Mouse (Mus musculus) lung, adult 2 months (tissue): ENCODE measurements around the gene Ebf4. TPM values are rescaled to one million over a fixed set of nuclear protein-coding genes. Genes with fewer than 3 reads are reported as not detected.

Experiments
- DNase-seq: peaks from one replicate; pipeline ENCODE4 v3.0.0; 2022
- H3K4me1 ChIP-seq: fragments of 200-500 bp; 2 replicates; pipeline ENCODE4 v1.6.1; 2011; ENCODE audit warnings: low read length; ENCODE audit not compliant: control insufficient read depth, insufficient read depth
- H3K4me3 ChIP-seq: fragments of 200-500 bp; replicated peaks from 2 replicates; pipeline ENCODE3; 2011; ENCODE audit warnings: low read depth, mild to moderate bottlenecking, control low read depth, low read length; ENCODE audit errors: extremely low read depth
- CTCF ChIP-seq: fragments of 200-500 bp; IDR thresholded peaks from 2 replicates; pipeline ENCODE4 v1.5.1; 2011; ENCODE audit warnings: mild to moderate bottlenecking, low read length, control low read depth; ENCODE audit not compliant: insufficient read depth
- POLR2A ChIP-seq: fragments of 200-500 bp; IDR thresholded peaks from 2 replicates; pipeline ENCODE4 v1.6.1; 2011; ENCODE audit warnings: low read depth, mild to moderate bottlenecking, control low read depth, low read length, borderline replicate concordance; ENCODE audit errors: extremely low read depth
- WGBS: fragments of 180-500 bp; shearing (Covaris S2); methylation state at CpG from one replicate; pipeline ENCODE4 v1.1.7; 2018; 5-methylcytosine and 5-hydroxymethylcytosine counted together
- polyA plus RNA-seq: library from polyadenylated mRNA; depleted of rRNA; stranded (reverse); fragments of >200 nt; gene quantifications from 2 replicates; pipeline ENCODE4 v1.2.3, GENCODE M21; 2012

Ebf4 gene
- polyA plus RNA-seq, 1 experiment = 3.8 TPM

GRCm38 (mm10) chr2:130293486-130293885 is 1.5 kb upstream of the Ebf4 start:
- DNase-seq = no peak
- TF ChIP-seq POLR2A (no peak), CTCF (no peak)
- 9% methylated on average over 4 of the region's 4 CpGs for WGBS
- no peak overlapping the region for H3K4me3 ChIP-seq
- H3K4me1 ChIP-seq = peaks cover 3% of the 10 kb centered on the region; the same call in 1 of the 2 replicates

DNA sequence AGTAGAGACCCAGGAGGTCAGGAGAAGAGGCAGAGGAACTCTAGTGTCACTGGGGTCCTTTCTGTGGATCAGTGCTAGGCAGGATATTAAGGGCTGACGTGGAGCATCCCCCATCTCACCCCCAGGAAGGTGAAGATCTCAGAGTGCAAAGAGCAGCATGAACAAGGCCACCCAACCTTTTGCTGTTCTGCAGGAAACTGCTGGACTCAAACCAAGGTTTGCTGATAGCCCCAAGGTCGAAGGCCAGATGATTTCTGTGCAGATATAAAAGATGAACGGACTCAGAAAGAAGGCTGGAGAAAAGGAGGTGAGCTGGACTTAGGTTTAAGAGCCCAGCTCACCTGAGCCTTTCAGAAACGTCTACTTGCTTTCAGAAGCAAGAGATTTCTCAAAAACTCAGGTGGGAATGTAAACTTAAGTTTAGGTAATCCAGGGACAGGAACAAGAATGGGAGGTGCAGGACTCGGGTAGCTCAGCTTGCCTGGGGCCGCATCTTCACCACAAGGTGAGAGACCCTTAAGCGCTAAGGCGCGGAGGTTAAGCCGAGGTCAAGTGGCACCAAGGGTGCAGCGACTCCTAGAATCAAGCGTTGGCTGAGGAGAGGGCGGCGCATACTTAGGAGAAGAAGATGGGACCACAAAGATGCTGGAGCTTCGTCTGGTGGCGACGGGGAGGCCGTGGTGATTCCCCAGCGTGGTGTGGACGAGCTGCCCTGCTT is 592 bp upstream of the Ebf4 start:
- Histone ChIP-seq H3K4me3 (peak overlapping the region; percentile 55), H3K4me1 (peaks cover 3% of the 10 kb centered on the region; the same call in 1 of the 2 replicates)
- no peak for DNase-seq
- 13% methylated on average over 20 of the region's 20 CpGs for WGBS
- TF ChIP-seq POLR2A (no peak), CTCF (no peak)

DNA sequence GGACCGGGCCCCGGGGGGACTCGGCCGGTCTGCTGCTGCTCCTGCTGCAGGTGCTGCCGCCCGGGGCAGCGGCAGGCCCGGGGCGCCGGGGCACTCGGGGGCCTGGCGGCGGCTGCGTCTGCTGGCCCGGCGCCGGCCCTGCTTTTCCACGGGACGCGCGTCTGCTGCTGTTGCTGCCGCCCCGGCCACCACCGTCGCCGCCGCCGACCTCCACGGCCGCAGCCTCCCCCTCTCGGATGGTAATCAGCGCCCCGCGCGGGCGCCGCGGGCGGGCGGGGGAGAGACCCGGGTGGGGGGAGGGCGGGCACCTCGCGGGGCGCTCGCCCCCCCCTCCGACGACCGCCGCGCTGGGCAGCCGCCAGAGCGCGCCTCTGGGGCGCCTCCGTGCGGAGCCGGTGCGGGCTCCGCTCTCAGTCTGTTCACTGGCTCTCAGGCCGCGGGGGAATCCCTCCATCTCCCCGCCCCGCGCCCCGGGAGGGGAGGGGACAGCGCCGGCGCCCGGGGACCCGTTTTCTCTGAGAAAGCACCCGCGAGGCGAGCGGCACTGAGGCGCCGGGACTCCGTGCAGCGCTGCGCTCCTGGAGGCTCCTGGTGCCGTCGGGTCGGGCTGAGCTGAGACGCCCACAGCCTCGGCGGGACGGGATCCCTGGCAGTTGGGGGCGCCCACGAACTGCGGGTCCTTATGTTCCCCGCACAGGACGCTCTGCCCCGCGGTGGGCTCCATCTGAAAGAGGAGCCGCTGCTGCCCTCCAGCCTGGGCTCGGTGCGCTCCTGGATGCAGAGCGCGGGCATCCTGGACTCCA is 563 bp downstream of the Ebf4 start:
- H3K4me1 ChIP-seq = peaks cover 3% of the 10 kb centered on the region; the same call in 1 of the 2 replicates
- DNase-seq = peak; percentile 36
- under 1% methylated on average over 79 of the region's 99 CpGs for WGBS
- no peak for TF ChIP-seq CTCF
- no peak for TF ChIP-seq POLR2A
- H3K4me3 ChIP-seq = peak overlapping the region; percentile 47

DNA sequence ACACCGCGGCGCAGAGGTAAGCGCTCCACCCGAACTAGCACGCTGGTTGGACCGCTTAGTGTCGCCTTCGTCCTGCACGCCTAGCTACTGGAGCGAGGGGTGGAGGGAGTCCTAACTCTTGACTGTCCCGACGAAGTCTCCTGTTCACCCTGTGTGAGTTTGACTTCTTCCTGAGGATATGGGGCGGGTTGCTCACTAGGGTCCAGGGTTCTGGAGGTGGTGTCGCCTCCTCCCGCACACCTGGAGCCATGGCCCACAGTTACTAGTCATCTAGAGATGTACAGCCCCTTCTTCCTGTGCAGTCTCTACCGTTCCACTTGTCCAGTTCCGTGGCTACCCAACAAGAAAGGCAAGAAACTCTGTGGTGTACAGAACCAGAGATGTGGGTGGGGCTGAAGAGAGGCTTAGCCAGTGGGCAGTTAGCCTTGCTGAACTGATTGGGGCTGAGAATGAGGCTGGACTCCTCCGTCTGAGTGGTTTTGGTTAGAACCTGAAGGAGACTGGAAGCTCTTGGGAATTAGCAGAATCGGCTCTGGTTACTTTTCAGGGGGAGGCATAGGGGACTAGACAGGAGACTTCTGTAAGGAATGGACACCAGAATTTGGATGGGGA is 1.3 kb downstream of the Ebf4 start:
- DNase-seq = no peak
- WGBS = 6% methylated on average over 20 of the region's 20 CpGs
- TF ChIP-seq CTCF (no peak), POLR2A (no peak)
- Histone ChIP-seq H3K4me3 (peak overlapping the region; percentile 47), H3K4me1 (peaks cover 3% of the 10 kb centered on the region; the same call in 1 of the 2 replicates)

- Histone ChIP-seq H3K4me3 (no peak overlapping the region), H3K4me1 (peaks cover 3% of the 10 kb centered on the region; the same call in 1 of the 2 replicates)
- TF ChIP-seq POLR2A (no peak), CTCF (no peak)
- no peak for DNase-seq
- WGBS = 93% methylated on average over 9 of the region's 9 CpGs
Observed at GRCm38 (mm10) chr2:130297580-130297979, 2.6 kb downstream of the Ebf4 start.

GRCm38 (mm10) chr2:130303014-130303413 is 8.0 kb downstream of the Ebf4 start:
- no peak overlapping the region for H3K4me3 ChIP-seq
- WGBS = 67% methylated on average over 4 of the region's 4 CpGs

DNA sequence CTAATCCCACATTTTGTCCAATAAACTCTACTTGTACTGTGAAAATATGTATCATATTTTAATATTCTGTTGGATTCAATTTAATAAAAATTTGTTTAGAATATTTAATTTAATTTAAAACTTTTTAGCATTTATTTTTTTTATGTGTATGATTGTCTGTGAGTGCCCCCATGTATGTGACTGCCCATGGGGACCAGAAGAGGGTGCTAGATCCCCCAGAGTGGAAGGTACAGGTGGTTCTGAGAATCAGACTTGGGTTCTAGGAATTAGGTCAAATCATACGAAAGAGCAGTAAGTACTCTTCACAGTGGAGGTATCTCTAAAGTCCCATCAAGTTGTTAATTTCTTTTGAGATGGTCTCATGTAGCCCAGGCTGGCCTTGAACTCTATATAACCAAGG is 32.1 kb downstream of the Ebf4 start:
- no peak overlapping the region for H3K4me3 ChIP-seq
- no peaks in the 10 kb centered on the region for H3K4me1 ChIP-seq
- TF ChIP-seq POLR2A = no peak
- DNase-seq = no peak
- WGBS = 65% methylated on average over 1 of the region's 1 CpGs

More at GRCm38 (mm10) chr2:130303014-130303413, 8.0 kb downstream of the Ebf4 start:
- TF ChIP-seq CTCF (no peak), POLR2A (no peak)
- H3K4me1 ChIP-seq = no peaks in the 10 kb centered on the region
- no peak for DNase-seq

DNA sequence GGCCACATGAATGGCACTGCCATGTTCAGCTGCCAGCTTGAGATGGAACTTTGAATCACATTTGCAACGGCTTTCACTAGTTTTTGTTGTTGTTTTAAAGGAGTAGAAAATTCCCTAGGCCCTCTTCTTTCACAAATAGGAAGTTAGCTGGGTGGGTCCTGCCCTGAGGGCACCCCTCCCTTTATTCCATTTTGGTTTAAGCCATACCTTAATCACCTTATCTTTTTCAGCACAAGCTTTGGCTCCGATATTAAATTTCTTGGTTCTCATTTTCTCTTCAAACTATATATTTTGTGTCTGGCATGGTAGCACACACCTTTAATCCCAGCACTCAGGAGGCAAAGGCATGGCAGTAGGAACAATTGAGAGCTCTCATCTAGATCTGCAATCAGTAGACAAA is 34.5 kb downstream of the Ebf4 start:
- DNase-seq = no peak
- Histone ChIP-seq H3K4me1 (no peaks in the 10 kb centered on the region), H3K4me3 (no peak overlapping the region)
- 83% methylated on average over 2 of the region's 2 CpGs for WGBS
- TF ChIP-seq CTCF = no peak
- TF ChIP-seq POLR2A = no peak

- 73% methylated on average over 6 of the region's 6 CpGs for WGBS
- TF ChIP-seq POLR2A (no peak), CTCF (no peak)
- H3K4me1 ChIP-seq = no peaks in the 10 kb centered on the region
- H3K4me3 ChIP-seq = no peak overlapping the region
- no peak for DNase-seq
Observed at GRCm38 (mm10) chr2:130335112-130335511, 40.1 kb downstream of the Ebf4 start.
